Mouse (Mus musculus): ENCODE results near the gene Gpr173.

The Gpr173 gene

DNA sequence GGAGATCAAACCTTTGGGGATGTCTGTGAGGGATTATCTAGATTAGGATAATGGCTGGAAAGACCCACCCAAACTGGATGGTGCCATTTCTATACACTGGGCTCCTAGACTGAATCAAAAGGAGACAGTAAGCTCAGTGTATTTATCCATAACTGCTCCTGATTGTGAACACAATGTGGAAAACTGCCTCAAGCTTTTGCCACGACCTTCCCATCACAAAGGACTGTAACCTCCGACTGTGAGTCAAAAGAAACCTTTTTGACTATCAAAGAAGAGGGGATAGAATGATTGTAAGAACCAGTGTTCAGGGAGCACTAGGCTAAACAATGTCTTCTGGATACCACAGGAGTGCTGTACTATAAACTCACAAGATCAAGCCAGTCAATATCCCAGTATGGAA lies 62.3 kb downstream of the Gpr173 start:
- no peak for DNase-seq (ENCODE audit: low spot score in 2 of 2)

All from spleen, postnatal 36 days (tissue).